Mouse (Mus musculus): ENCODE data around the gene Gapdh. TPM values are rescaled to one million over a fixed set of nuclear protein-coding genes. Genes with fewer than 3 reads are reported as not detected.

Gapdh gene
- polyA plus RNA-seq, 1 experiment from 2014 or later: 2,731 TPM

GRCm38 (mm10) chr6:125155262-125155661 lies 11.0 kb downstream of the Gapdh start:
- Histone ChIP-seq H3K36me3 (replicated peaks) (peaks cover 86% of the 10 kb centered on the region), H3K4me3 (no peak overlapping the region), H3K9me3 (no peaks in the 10 kb centered on the region), H3K27me3 (replicated peaks; ENCODE audit: low read depth, poor library complexity, severe bottlenecking) (no peaks in the 10 kb centered on the region), H3K27ac (replicated peaks) (no peak overlapping the region), H3K4me1 (peaks cover 35% of the 10 kb centered on the region)
- WGBS: 86% methylated on average over 8 of the region's 8 CpGs
- no peak for DNase-seq (ENCODE audit: low spot score)

DNA sequence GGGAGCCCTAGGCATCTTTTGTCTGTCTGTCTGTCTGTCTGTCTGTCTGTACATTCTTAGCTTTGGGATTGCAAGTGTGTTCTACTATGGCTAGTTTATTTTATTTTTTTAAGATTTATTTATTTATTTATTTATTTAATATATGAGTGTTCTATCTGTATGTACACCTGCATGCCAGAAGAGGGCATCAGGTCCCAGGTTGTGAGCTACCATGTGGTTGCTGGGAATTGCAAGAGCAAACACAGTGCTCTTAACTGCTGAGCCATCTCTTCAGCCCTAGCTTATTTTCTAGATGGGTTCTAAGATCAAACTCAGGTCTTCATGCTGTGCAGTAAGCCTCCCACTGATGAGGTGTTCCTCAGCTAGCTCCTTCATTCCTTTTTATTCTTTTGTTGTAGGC lies 11.7 kb downstream of the Gapdh start:
- no peak overlapping the region for H3K4me3 ChIP-seq
- H3K36me3 ChIP-seq (replicated peaks): peaks cover 81% of the 10 kb centered on the region
- DNase-seq (ENCODE audit: low spot score): no peak
- no peaks in the 10 kb centered on the region for H3K9me3 ChIP-seq
- H3K27ac ChIP-seq (replicated peaks): no peak overlapping the region
- H3K4me1 ChIP-seq: peaks cover 33% of the 10 kb centered on the region
- H3K27me3 ChIP-seq (replicated peaks; ENCODE audit: low read depth, poor library complexity, severe bottlenecking): no peaks in the 10 kb centered on the region

- no peak overlapping the region for H3K27ac ChIP-seq (replicated peaks)
- no peaks in the 10 kb centered on the region for H3K9me3 ChIP-seq
- DNase-seq (ENCODE audit: low spot score): no peak
- no peak overlapping the region for H3K4me3 ChIP-seq
- 94% methylated on average over 4 of the region's 4 CpGs for WGBS
- peaks cover 39% of the 10 kb centered on the region for H3K4me1 ChIP-seq
- no peaks in the 10 kb centered on the region for H3K27me3 ChIP-seq (replicated peaks; ENCODE audit: low read depth, poor library complexity, severe bottlenecking)
- H3K36me3 ChIP-seq (replicated peaks): peaks cover 81% of the 10 kb centered on the region
These were observed 12.6 kb downstream of the Gapdh start for GRCm38 (mm10) chr6:125153682-125154081.

DNA sequence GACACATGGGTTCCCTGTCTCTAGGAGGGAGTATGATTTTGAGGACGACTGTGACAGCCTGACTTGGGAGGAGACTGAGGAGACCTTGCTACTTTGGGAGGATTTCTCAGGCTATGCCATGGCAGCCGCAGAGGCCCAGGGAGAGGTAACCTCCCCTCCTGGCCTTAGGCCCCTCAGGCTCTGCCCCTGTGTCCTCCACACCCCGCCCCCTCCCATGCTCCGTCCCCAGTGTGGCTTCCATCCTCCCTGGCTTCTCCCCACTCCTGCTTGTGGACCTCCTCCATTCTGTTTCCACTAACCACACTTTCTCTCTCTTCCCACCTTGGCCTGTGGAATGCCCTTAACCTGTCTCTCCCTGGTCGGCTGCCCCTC lies 13.3 kb downstream of the Gapdh start:
- WGBS: 81% methylated on average over 5 of the region's 5 CpGs
- Histone ChIP-seq H3K9me3 (no peaks in the 10 kb centered on the region), H3K36me3 (replicated peaks) (peaks cover 83% of the 10 kb centered on the region), H3K4me1 (peaks cover 46% of the 10 kb centered on the region), H3K4me3 (no peak overlapping the region), H3K27me3 (replicated peaks; ENCODE audit: low read depth, poor library complexity, severe bottlenecking) (no peaks in the 10 kb centered on the region), H3K27ac (replicated peaks) (no peak overlapping the region)
- DNase-seq (ENCODE audit: low spot score): no peak

DNA sequence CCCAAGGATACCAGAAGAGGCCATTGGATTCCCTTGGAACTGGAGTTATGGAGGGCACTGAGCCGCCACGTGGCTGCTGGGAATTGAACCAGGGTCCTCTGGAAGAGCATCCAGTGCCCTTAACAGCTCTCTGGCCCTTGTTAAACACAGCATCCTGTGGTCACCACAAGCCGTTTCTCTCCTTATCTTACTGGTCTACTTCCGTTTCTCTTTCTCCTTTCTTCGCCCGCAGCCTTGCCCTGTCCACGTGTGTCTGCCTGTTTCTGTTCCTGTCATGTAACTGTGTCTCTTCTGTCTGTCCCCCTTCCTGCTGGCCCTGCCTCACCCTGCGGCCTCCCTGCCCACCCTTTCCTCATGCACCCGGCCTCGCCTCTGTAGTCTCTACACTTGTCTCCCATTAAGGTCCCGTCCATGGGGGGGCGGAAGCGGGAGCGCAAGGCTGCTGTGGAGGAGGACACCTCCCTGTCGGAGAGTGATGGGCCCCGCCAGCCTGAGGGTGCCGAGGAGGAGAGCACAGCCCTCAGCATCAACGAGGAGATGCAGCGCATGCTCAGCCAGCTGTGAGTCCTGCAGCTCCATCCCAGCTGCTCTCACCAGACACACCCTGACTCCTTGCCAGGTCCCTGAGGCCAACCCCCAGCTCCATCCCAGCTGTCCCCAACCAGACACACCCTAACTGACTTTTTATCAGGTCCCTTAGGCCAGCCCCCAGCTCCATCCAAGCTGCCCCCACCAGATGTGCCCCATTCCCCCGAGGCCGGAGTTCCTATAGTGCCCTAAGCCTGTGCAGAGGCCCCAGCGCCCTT lies 13.9 kb downstream of the Gapdh start:
- Histone ChIP-seq H3K36me3 (replicated peaks) (peaks cover 80% of the 10 kb centered on the region), H3K27ac (replicated peaks) (no peak overlapping the region)

DNA sequence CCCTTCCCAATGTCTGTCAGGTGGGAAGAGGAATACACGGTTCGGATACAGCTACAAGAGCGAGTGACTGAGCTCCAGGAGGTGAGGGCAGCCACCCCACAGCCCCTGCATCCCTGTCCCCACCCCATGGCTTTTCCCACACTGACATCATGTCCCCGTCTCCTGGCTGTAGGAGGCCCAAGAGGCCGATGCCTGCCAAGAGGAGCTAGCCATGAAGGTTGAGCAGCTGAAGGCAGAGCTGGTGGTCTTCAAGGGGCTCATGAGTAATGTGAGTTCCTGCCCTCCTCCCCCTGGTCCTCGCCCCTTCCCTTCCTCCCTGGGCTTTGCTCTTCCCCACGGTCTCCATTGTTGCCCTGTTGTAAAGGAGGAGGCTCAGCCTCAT lies 16.7 kb downstream of the Gapdh start:
- Histone ChIP-seq H3K27ac (replicated peaks) (0 out of 2 replicates have a peak overlapping the region, but pooled peaks have one; percentile 27), H3K9me3 (no peaks in the 10 kb centered on the region), H3K27me3 (replicated peaks; ENCODE audit: low read depth, poor library complexity, severe bottlenecking) (no peaks in the 10 kb centered on the region), H3K4me1 (peaks cover 52% of the 10 kb centered on the region), H3K36me3 (replicated peaks) (peaks cover 70% of the 10 kb centered on the region), H3K4me3 (no peak overlapping the region)
- 79% methylated on average over 7 of the region's 7 CpGs for WGBS
- DNase-seq (ENCODE audit: low spot score): no peak

More for the DNA sequence above, 13.9 kb downstream of the Gapdh start:
- Histone ChIP-seq H3K27me3 (replicated peaks; ENCODE audit: low read depth, poor library complexity, severe bottlenecking) (no peaks in the 10 kb centered on the region), H3K9me3 (no peaks in the 10 kb centered on the region), H3K4me1 (peaks cover 48% of the 10 kb centered on the region), H3K4me3 (no peak overlapping the region)
- no peak for DNase-seq (ENCODE audit: low spot score)
- WGBS: 84% methylated on average over 22 of the region's 22 CpGs

GRCm38 (mm10) chr6:125148926-125149568 lies 17.2 kb downstream of the Gapdh start:
- Histone ChIP-seq H3K9me3 (no peaks in the 10 kb centered on the region), H3K36me3 (replicated peaks) (peaks cover 73% of the 10 kb centered on the region), H3K4me3 (peak overlapping the region; percentile 23; the same call in 1 of the 2 replicates), H3K27me3 (replicated peaks; ENCODE audit: low read depth, poor library complexity, severe bottlenecking) (no peaks in the 10 kb centered on the region), H3K27ac (replicated peaks) (no peak overlapping the region), H3K4me1 (peaks cover 57% of the 10 kb centered on the region)
- no peak for DNase-seq (ENCODE audit: low spot score)
- 81% methylated on average over 16 of the region's 16 CpGs for WGBS

- H3K4me1 ChIP-seq: peaks cover 61% of the 10 kb centered on the region
- no peaks in the 10 kb centered on the region for H3K9me3 ChIP-seq
- peak overlapping the region; percentile 51 for H3K27ac ChIP-seq (replicated peaks)
- H3K27me3 ChIP-seq (replicated peaks; ENCODE audit: low read depth, poor library complexity, severe bottlenecking): no peaks in the 10 kb centered on the region
- peaks cover 73% of the 10 kb centered on the region for H3K36me3 ChIP-seq (replicated peaks)
- H3K4me3 ChIP-seq: peak overlapping the region; percentile 23
- WGBS: 76% methylated on average over 18 of the region's 18 CpGs
- DNase-seq (ENCODE audit: low spot score): no peak
These were observed 17.9 kb downstream of the Gapdh start for GRCm38 (mm10) chr6:125148251-125148925.

GRCm38 (mm10) chr6:125147329-125147728 lies 18.9 kb downstream of the Gapdh start:
- 72% methylated on average over 10 of the region's 10 CpGs for WGBS
- Histone ChIP-seq H3K4me3 (peak overlapping the region; percentile 78), H3K27ac (replicated peaks) (no peak overlapping the region; the same call in 1 of the 2 replicates), H3K9me3 (no peaks in the 10 kb centered on the region), H3K27me3 (replicated peaks; ENCODE audit: low read depth, poor library complexity, severe bottlenecking) (no peaks in the 10 kb centered on the region), H3K4me1 (peaks cover 61% of the 10 kb centered on the region), H3K36me3 (replicated peaks) (peaks cover 73% of the 10 kb centered on the region)
- no peak for DNase-seq (ENCODE audit: low spot score)

- Histone ChIP-seq H3K27me3 (replicated peaks; ENCODE audit: low read depth, poor library complexity, severe bottlenecking) (no peaks in the 10 kb centered on the region), H3K9me3 (no peaks in the 10 kb centered on the region), H3K27ac (replicated peaks) (no peak overlapping the region), H3K4me3 (peak overlapping the region; percentile 78), H3K4me1 (peaks cover 61% of the 10 kb centered on the region), H3K36me3 (replicated peaks) (peaks cover 73% of the 10 kb centered on the region)
- DNase-seq (ENCODE audit: low spot score): no peak
- WGBS: 88% methylated on average over 4 of the region's 4 CpGs
These were observed 19.5 kb downstream of the Gapdh start for GRCm38 (mm10) chr6:125146797-125147196.

DNA sequence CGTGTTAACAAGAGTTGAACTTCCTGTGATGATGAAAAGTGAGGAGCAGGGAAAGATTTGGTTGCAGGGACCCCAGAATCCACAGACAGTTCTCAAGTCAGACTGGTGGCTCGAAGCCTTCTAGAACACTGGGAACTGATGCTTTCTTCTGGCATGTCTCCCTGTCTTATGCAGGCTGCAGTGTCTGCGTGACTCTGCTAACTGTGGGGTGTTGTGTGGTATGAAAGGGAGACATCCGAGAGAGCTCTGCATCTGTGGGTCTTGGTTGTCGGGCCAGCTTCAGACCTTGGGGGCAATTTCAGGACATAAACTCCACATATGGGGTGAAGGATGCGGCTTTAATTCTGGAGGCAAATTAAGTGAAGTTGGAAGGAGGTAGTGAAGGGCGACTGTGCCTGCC lies 20.1 kb downstream of the Gapdh start:
- peak overlapping the region; percentile 78 for H3K4me3 ChIP-seq
- peaks cover 61% of the 10 kb centered on the region for H3K4me1 ChIP-seq
- no peaks in the 10 kb centered on the region for H3K27me3 ChIP-seq (replicated peaks; ENCODE audit: low read depth, poor library complexity, severe bottlenecking)
- 55% methylated on average over 7 of the region's 7 CpGs for WGBS
- peak overlapping the region; percentile 90 for H3K27ac ChIP-seq (replicated peaks)
- no peak for DNase-seq (ENCODE audit: low spot score)
- H3K9me3 ChIP-seq: no peaks in the 10 kb centered on the region
- peaks cover 73% of the 10 kb centered on the region for H3K36me3 ChIP-seq (replicated peaks)

GRCm38 (mm10) chr6:125145479-125145951 lies 20.8 kb downstream of the Gapdh start:
- WGBS: 3% methylated on average over 35 of the region's 35 CpGs
- H3K4me3 ChIP-seq: peak overlapping the region; percentile 78
- peak overlapping the region; percentile 90 for H3K27ac ChIP-seq (replicated peaks)
- H3K27me3 ChIP-seq (replicated peaks; ENCODE audit: low read depth, poor library complexity, severe bottlenecking): no peaks in the 10 kb centered on the region
- peaks cover 61% of the 10 kb centered on the region for H3K4me1 ChIP-seq
- peaks cover 73% of the 10 kb centered on the region for H3K36me3 ChIP-seq (replicated peaks)
- H3K9me3 ChIP-seq: no peaks in the 10 kb centered on the region
- DNase-seq (ENCODE audit: low spot score): no peak

All from embryonic facial prominence, embryonic 10.5 days (tissue).